Mouse (Mus musculus) MEL (cell line): ENCODE data around the gene Pcif1. TPM values are rescaled to one million over a fixed set of nuclear protein-coding genes. Genes with fewer than 3 reads are reported as not detected.
A peak's percentile ranks its signal among the peaks of the same experiment; 100 is the strongest.

Source experiments
- DNase-seq: peaks from one replicate; pipeline ENCODE4 v3.0.0; 2011; ENCODE audit warnings: low read depth, low spot score
- H3K27ac ChIP-seq: 2 replicates; pipeline ENCODE4 v1.5.1; 2012; ENCODE audit warnings: low read depth, mild to moderate bottlenecking, control low read depth, low read length, moderate library complexity; ENCODE audit not compliant: control insufficient read depth
- H3K27me3 ChIP-seq, 2 experiments: fragments of 150-350 bp in 1 of 2; sonication (generic) in 1 of 2; 2 replicates each; pipeline ENCODE4 v1.6.1; 2012; ENCODE audit warnings: low read length in 2 of 2, mild to moderate bottlenecking in 2 of 2, improper control_type of control experiment in 1 of 2, moderate library complexity in 1 of 2; ENCODE audit not compliant: insufficient read depth in 2 of 2, control insufficient read depth in 1 of 2
- H3K36me3 ChIP-seq, 2 experiments: 2 replicates each; pipeline ENCODE4 v1.6.1; 2012 to 2014; ENCODE audit warnings: low read length in 2 of 2, improper control_type of control experiment in 1 of 2, inconsistent platforms in 1 of 2, mild to moderate bottlenecking in 1 of 2; ENCODE audit not compliant: insufficient read depth in 2 of 2, control insufficient read depth in 1 of 2
- H3K4me1 ChIP-seq, 2 experiments: fragments of 150-350 bp in 1 of 2; sonication (generic) in 1 of 2; 2 replicates each; pipeline ENCODE4 v1.6.1; 2012; ENCODE audit warnings: low read length in 2 of 2, improper control_type of control experiment in 1 of 2, mild to moderate bottlenecking in 1 of 2; ENCODE audit not compliant: insufficient read depth in 2 of 2, control insufficient read depth in 1 of 2
- H3K4me3 ChIP-seq, 2 experiments: fragments of 150-350 bp in 1 of 2; sonication (generic) in 1 of 2; 2 replicates each; pipeline ENCODE4 v1.5.1; 2012; ENCODE audit warnings: low read depth in 2 of 2, low read length in 2 of 2, mild to moderate bottlenecking in 2 of 2, moderate library complexity in 2 of 2, control low read depth in 1 of 2, improper control_type of control experiment in 1 of 2; ENCODE audit not compliant: control insufficient read depth in 1 of 2, insufficient read depth in 1 of 2
- H3K79me2 ChIP-seq: 2 replicates; pipeline ENCODE4 v1.6.1; 2012; ENCODE audit warnings: mild to moderate bottlenecking, low read length, moderate library complexity; ENCODE audit not compliant: control insufficient read depth, poor library complexity, insufficient read depth
- H3K9ac ChIP-seq: 2 replicates; pipeline ENCODE4 v1.6.1; 2012; ENCODE audit warnings: low read depth, mild to moderate bottlenecking, control low read depth, low read length, moderate library complexity; ENCODE audit not compliant: control insufficient read depth, poor library complexity, severe bottlenecking
- H3K9me3 ChIP-seq: fragments of 150-350 bp; sonication (generic); replicated peaks from 2 replicates; pipeline ENCODE4 v1.6.1; 2012; ENCODE audit warnings: mild to moderate bottlenecking, low read length, improper control_type of control experiment, moderate library complexity; ENCODE audit not compliant: insufficient read depth
- BHLHE40 ChIP-seq: IDR thresholded peaks from 2 replicates; pipeline ENCODE4 v1.6.1; 2012; ENCODE audit warnings: low read depth, mild to moderate bottlenecking, inconsistent platforms, low read length, improper control_type of control experiment, borderline replicate concordance
- CHD2 ChIP-seq: IDR thresholded peaks from 2 replicates; pipeline ENCODE4 v1.6.1; 2011; ENCODE audit warnings: low read length, improper control_type of control experiment
- E2F4 ChIP-seq: IDR thresholded peaks from 2 replicates; pipeline ENCODE4 v1.6.1; 2011; ENCODE audit warnings: low read depth, low read length, improper control_type of control experiment, borderline replicate concordance
- ELF1 ChIP-seq: IDR thresholded peaks from 2 replicates; pipeline ENCODE4 v1.6.1; 2014; ENCODE audit warnings: low read depth, mild to moderate bottlenecking, inconsistent platforms, low read length, improper control_type of control experiment, moderate library complexity
- EP300 ChIP-seq, 2 experiments: IDR thresholded peaks; 2 replicates each; pipeline ENCODE4 v1.6.1; 2011; ENCODE audit warnings: improper control_type of control experiment in 2 of 2, low read length in 2 of 2, low read depth in 1 of 2, mild to moderate bottlenecking in 1 of 2
- ETS1 ChIP-seq: IDR thresholded peaks from 2 replicates; pipeline ENCODE4 v1.6.1; 2012; ENCODE audit warnings: low read depth, mild to moderate bottlenecking, inconsistent platforms, low read length, improper control_type of control experiment, moderate library complexity
- GATA1 ChIP-seq: IDR thresholded peaks from 2 replicates; pipeline ENCODE4 v1.6.1; 2011; ENCODE audit warnings: low read depth, low read length, improper control_type of control experiment
- JUND ChIP-seq: IDR thresholded peaks from 2 replicates; pipeline ENCODE4 v1.6.1; 2011; ENCODE audit warnings: low read depth, mild to moderate bottlenecking, improper control_type of control experiment, low read length
- KAT2A ChIP-seq: conservative IDR thresholded peaks from 2 replicates; pipeline ENCODE4 v1.6.1; 2012; ENCODE audit warnings: low read depth, low read length, improper control_type of control experiment, inconsistent platforms
- MAFK ChIP-seq: IDR thresholded peaks from 2 replicates; pipeline ENCODE4 v1.6.1; 2011; ENCODE audit warnings: low read depth, mild to moderate bottlenecking, low read length, improper control_type of control experiment, borderline replicate concordance
- MAZ ChIP-seq: IDR thresholded peaks from 2 replicates; pipeline ENCODE4 v1.6.1; 2012; ENCODE audit warnings: low read depth, mild to moderate bottlenecking, inconsistent platforms, low read length, improper control_type of control experiment
- MEF2A ChIP-seq: IDR thresholded peaks from 2 replicates; pipeline ENCODE4 v1.6.1; 2014; ENCODE audit warnings: low read depth, mild to moderate bottlenecking, inconsistent platforms, low read length, improper control_type of control experiment; ENCODE audit not compliant: poor library complexity, insufficient replicate concordance, severe bottlenecking; ENCODE audit errors: extremely low read depth
- MXI1 ChIP-seq: IDR thresholded peaks from 2 replicates; pipeline ENCODE4 v1.6.1; 2011; ENCODE audit warnings: mild to moderate bottlenecking, low read depth, low read length, improper control_type of control experiment
- MYC ChIP-seq: IDR thresholded peaks from 2 replicates; pipeline ENCODE4 v1.6.1; 2011; ENCODE audit warnings: low read depth, mild to moderate bottlenecking, low read length, improper control_type of control experiment, moderate library complexity
- NRF1 ChIP-seq: IDR thresholded peaks from 2 replicates; pipeline ENCODE4 v1.6.1; 2014; ENCODE audit warnings: low read depth, mild to moderate bottlenecking, inconsistent platforms, low read length, improper control_type of control experiment, moderate library complexity; ENCODE audit not compliant: poor library complexity, insufficient read depth, severe bottlenecking
- POLR2A ChIP-seq, 2 experiments: IDR thresholded peaks; 2 replicates each; pipeline ENCODE4 v1.6.1; 2011 to 2012; ENCODE audit warnings: low read length in 2 of 2, mild to moderate bottlenecking in 2 of 2, control low read depth in 1 of 2, improper control_type of control experiment in 1 of 2, low read depth in 1 of 2, moderate library complexity in 1 of 2; ENCODE audit not compliant: control insufficient read depth in 1 of 2, insufficient read depth in 1 of 2, poor library complexity in 1 of 2
- POLR2AphosphoS2 ChIP-seq: IDR thresholded peaks from 2 replicates; pipeline ENCODE4 v1.6.1; 2011; ENCODE audit warnings: low read length, improper control_type of control experiment
- RAD21 ChIP-seq: IDR thresholded peaks from 2 replicates; pipeline ENCODE4 v1.6.1; 2011; ENCODE audit warnings: mild to moderate bottlenecking, low read depth, low read length, improper control_type of control experiment
- RCOR1 ChIP-seq: IDR thresholded peaks from 2 replicates; pipeline ENCODE4 v1.6.1; 2012; ENCODE audit warnings: low read depth, mild to moderate bottlenecking, inconsistent platforms, low read length, improper control_type of control experiment
- SMC3 ChIP-seq: IDR thresholded peaks from 2 replicates; pipeline ENCODE4 v1.6.1; 2011; ENCODE audit warnings: low read depth, low read length, improper control_type of control experiment
- TAL1 ChIP-seq: IDR thresholded peaks from 2 replicates; pipeline ENCODE4 v1.6.1; 2012; ENCODE audit warnings: mild to moderate bottlenecking, inconsistent platforms, low read length, moderate library complexity, mixed read lengths
- TBP ChIP-seq: IDR thresholded peaks from 2 replicates; pipeline ENCODE4 v1.8.0; 2011; ENCODE audit warnings: low read depth, low read length, improper control_type of control experiment
- TCF12 ChIP-seq: IDR thresholded peaks from 2 replicates; pipeline ENCODE4 v1.6.1; 2014; ENCODE audit warnings: low read depth, mild to moderate bottlenecking, inconsistent platforms, low read length, improper control_type of control experiment, moderate library complexity
- UBTF ChIP-seq: IDR thresholded peaks from 2 replicates; pipeline ENCODE4 v1.6.1; 2012; ENCODE audit warnings: low read depth, mild to moderate bottlenecking, inconsistent platforms, low read length, improper control_type of control experiment, moderate library complexity, borderline replicate concordance; ENCODE audit not compliant: insufficient read depth
- USF2 ChIP-seq, 2 experiments: IDR thresholded peaks; 2 replicates each; pipeline ENCODE4 v1.6.1; 2011 to 2012; ENCODE audit warnings: improper control_type of control experiment in 2 of 2, low read length in 2 of 2, borderline replicate concordance in 1 of 2, inconsistent platforms in 1 of 2, low read depth in 1 of 2, mild to moderate bottlenecking in 1 of 2; ENCODE audit not compliant: insufficient read depth in 1 of 2
- ZC3H11A ChIP-seq: IDR thresholded peaks from 2 replicates; pipeline ENCODE4 v1.6.1; 2012; ENCODE audit warnings: low read depth, mild to moderate bottlenecking, inconsistent platforms, low read length, improper control_type of control experiment
- ZKSCAN1 ChIP-seq: IDR thresholded peaks from 2 replicates; pipeline ENCODE4 v1.6.1; 2012; ENCODE audit warnings: low read depth, mild to moderate bottlenecking, inconsistent platforms, low read length, improper control_type of control experiment, moderate library complexity
- ZNF384 ChIP-seq: IDR thresholded peaks from 2 replicates; pipeline ENCODE4 v1.6.1; 2012; ENCODE audit warnings: low read depth, mild to moderate bottlenecking, inconsistent platforms, low read length, improper control_type of control experiment
- polyA plus RNA-seq, 2 experiments: library from polyadenylated mRNA; stranded (reverse) in 1 of 2; unstranded in 1 of 2; fragments of >175 nt in 1 of 2; fragments of >200 nt in 1 of 2; gene quantifications; 2 replicates each; pipeline versions ENCODE4 v1.2.1 to v1.2.4; 2012; ENCODE audit warnings: low replicate concordance in 2 of 2, low read depth in 1 of 2; ENCODE audit not compliant: insufficient read length in 2 of 2, insufficient read depth in 1 of 2, missing spikeins in 1 of 2
- total RNA-seq: library from RNA; depleted of rRNA; stranded (reverse); fragments of 300-350 nt; gene quantifications from 2 replicates; pipeline ENCODE4 v1.2.3, GENCODE M21; 2012

Gene Pcif1
- total and polyA plus RNA-seq, 3 experiments, result 46.8 to 118 TPM; not detected in 1

DNA sequence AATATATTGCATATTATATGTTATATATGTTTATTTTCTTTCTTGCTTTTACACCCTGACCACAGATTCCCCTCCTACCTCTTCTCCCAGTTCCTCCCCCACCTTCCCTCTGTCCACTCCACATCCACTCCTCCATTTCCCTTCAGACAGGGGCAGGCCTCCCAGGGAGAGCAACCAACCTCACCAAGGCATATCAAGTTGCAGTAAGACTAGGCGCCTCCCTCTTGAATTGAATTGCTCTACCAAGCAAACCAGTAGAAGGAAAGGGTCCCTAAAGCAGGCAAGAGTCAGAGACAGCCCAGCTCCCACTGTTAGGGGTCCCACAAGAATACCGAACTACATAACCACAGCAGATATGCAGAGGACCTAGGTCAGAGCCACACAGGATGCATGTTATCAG, 19.9 kb upstream of the Pcif1 start:
- TF ChIP-seq MAZ, result no peak
- TF ChIP-seq TCF12, result no peak
- 0 out of 4 replicates have a peak, but pooled peaks of 1 of the 2 experiments have one; percentile 4 for TF ChIP-seq EP300 (IDR thresholded peaks at IDR 0.05; ENCODE audit: low read depth in 1 of 2, low read length in 2 of 2)
- peak overlapping the region; percentile 13; the same call in 1 of the 2 replicates for H3K9ac ChIP-seq
- no peaks in the 10 kb centered on the region; the same call in 1 of the 2 replicates for H3K79me2 ChIP-seq
- H3K4me1 ChIP-seq, result peaks cover 11 to 29% of the 10 kb centered on the region in 2 experiments
- H3K27me3 ChIP-seq, result no peaks in the 10 kb centered on the region
- peak; percentile 61 for DNase-seq
- H3K9me3 ChIP-seq, result no peaks in the 10 kb centered on the region
- peaks cover 0 to 17% of the 10 kb centered on the region in 2 experiments; a peak in 2 of 4 replicates for H3K36me3 ChIP-seq
- H3K27ac ChIP-seq, result peak overlapping the region; percentile 35
- H3K4me3 ChIP-seq, result peak overlapping the region; percentile 12 to 39; a peak in 3 of 4 replicates

DNA sequence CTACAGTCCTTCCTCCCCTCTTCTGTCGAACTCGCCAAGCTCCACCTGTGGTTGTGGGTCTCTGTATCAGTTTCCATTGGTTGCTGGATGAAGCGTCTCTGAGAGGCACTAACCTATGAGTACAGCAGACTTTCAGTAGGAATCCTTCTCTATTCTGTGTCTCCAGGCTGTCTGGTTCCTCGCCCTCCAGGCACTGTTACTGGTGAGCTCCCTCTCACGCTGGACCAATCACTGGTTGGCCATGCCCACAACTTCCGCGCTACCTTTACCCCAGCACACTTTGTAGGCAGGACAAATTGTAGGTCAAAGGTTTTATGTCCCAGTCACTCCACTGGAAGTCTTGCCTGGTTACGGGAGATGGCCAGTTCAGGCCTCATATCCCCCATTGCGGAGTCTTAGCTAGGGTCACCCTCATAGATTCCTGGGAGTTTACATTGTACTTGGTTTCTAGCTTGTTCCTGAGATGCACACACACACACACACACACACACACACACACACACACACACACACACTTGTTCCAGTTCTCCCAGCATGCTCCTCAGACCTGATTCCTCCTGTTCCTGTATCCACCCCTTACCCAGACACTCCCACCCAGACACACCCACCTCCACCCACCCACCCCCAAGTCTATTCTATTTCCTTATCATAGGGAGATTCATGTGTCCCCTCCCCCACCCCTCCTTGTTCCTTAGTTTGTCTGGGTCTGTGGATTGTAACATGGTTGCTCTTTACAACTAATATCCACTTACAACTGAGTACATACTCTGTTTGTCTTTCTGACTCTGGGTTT, 19.3 kb upstream of the Pcif1 start:
- H3K27ac ChIP-seq, result peak overlapping the region; percentile 64
- H3K27me3 ChIP-seq, result no peaks in the 10 kb centered on the region
- no peaks in the 10 kb centered on the region; the same call in 1 of the 2 replicates for H3K79me2 ChIP-seq
- TF ChIP-seq E2F4 (no peak), RAD21 (no peak), ETS1 (peak; percentile 27; the same call in 1 of the 2 replicates), GATA1 (no peak), POLR2AphosphoS2 (no peak), POLR2A (IDR thresholded peaks at IDR 0.05; ENCODE audit: control insufficient read depth in 1 of 2, insufficient read depth in 1 of 2, low read depth in 1 of 2, low read length in 2 of 2, poor library complexity in 1 of 2) (peak in 1 of 2 experiments; percentile 59; a peak in 2 of 4 replicates), KAT2A (no peak), JUND (no peak), RCOR1 (no peak), TAL1 (no peak), USF2 (IDR thresholded peaks at IDR 0.05; ENCODE audit: borderline replicate concordance in 1 of 2, insufficient read depth in 1 of 2, low read depth in 1 of 2, low read length in 2 of 2) (no peak), MXI1 (no peak), CHD2 (no peak), MAFK (no peak), MAZ (peak; percentile 48; the same call in 1 of the 2 replicates), TBP (peak; percentile 57; the same call in 1 of the 2 replicates), BHLHE40 (0 out of 2 replicates have a peak, but pooled peaks have one; percentile 26), ZNF384 (no peak), NRF1 (no peak), TCF12 (0 out of 2 replicates have a peak, but pooled peaks have one; percentile 16), ZC3H11A (no peak), SMC3 (no peak), ZKSCAN1 (no peak), MYC (no peak; the same call in 1 of the 2 replicates), MEF2A (no peak), UBTF (no peak), ELF1 (peak; percentile 38; the same call in 1 of the 2 replicates)

More for the DNA sequence above, 19.3 kb upstream of the Pcif1 start:
- peak overlapping the region; percentile 17 to 39 for H3K4me3 ChIP-seq
- DNase-seq, result peak; percentile 86
- H3K9ac ChIP-seq, result peak overlapping the region; percentile 29
- no peaks in the 10 kb centered on the region for H3K9me3 ChIP-seq
- H3K4me1 ChIP-seq, result peaks cover 17 to 36% of the 10 kb centered on the region in 2 experiments
- peaks cover 0 to 24% of the 10 kb centered on the region in 2 experiments; a peak in 2 of 4 replicates for H3K36me3 ChIP-seq
